Comparison of ENCODE assay signal across 8 mouse cellular contexts in genomic region chr12:44329316-44330215, GRCm38 (mm10). TPM values are rescaled to one million over a fixed set of nuclear protein-coding genes. Genes with fewer than 3 reads are reported as not detected.
DNase-seq lines count a peak whose midpoint lies in the region; ATAC-seq and TF ChIP-seq lines count a peak whose summit lies in the region.

No protein-coding gene starts in this region.

- TF ChIP-seq CTCF in left cerebral cortex, adult 2 months (IDR thresholded peaks at IDR 0.05): no peak; the same call in 1 of the 2 replicates

- intact Hi-C loops in left cerebral cortex, adult 2 months (cut with DNase I): loop anchor here (2.0 to 5.0 kb wide), 3 partner anchors 49 to 219 kb away; no protein-coding TSS in a partner anchor

- peaks cover 12% of the 10 kb centered on the region for H3K4me1 ChIP-seq in heart, embryonic 15.5 days (replicated peaks)
- peaks cover 11% of the 10 kb centered on the region for H3K4me1 ChIP-seq in stomach, embryonic 15.5 days

- peak; percentile 44 for ATAC-seq in heart, embryonic 15.5 days (replicated peaks; ENCODE audit: insufficient number of reproducible peaks, insufficient read depth, low FRiP score, low read depth)
- peak; percentile 32; the same call in 1 of the 2 replicates for ATAC-seq in stomach, embryonic 15.5 days (ENCODE audit: insufficient read depth, low FRiP score, low read depth)

- peak; percentile 11 for DNase-seq in ovary, postnatal 36 days (ENCODE audit: low spot score)
- DNase-seq in ovary, postnatal 10 days (ENCODE audit: low spot score): no peak
- DNase-seq in cerebellum, postnatal 25 days: peak; percentile 76 to 82
- peak; percentile 69 to 74 for DNase-seq in left cerebral cortex, adult 2 months (ENCODE audit: extremely low spot score in 1 of 2, low spot score in 2 of 2)
- DNase-seq in mesoderm, embryonic 11.5 days (ENCODE audit: low read depth, low spot score): peak; percentile 58
- no peak for DNase-seq in urinary bladder, postnatal 36 days (ENCODE audit: low spot score in 2 of 2)

- H3K36me3 ChIP-seq in heart, embryonic 15.5 days: no peaks in the 10 kb centered on the region
- H3K36me3 ChIP-seq in stomach, embryonic 15.5 days: no peaks in the 10 kb centered on the region

- no peak overlapping the region for H3K27ac ChIP-seq in heart, embryonic 15.5 days
- peak overlapping the region; percentile 98 for H3K27ac ChIP-seq in left cerebral cortex, adult 2 months
- no peak overlapping the region for H3K27ac ChIP-seq in stomach, embryonic 15.5 days

- H3K9me3 ChIP-seq in heart, embryonic 15.5 days (replicated peaks): no peaks in the 10 kb centered on the region
- no peaks in the 10 kb centered on the region for H3K9me3 ChIP-seq in stomach, embryonic 15.5 days

- peaks cover 16% of the 10 kb centered on the region; the same call in 1 of the 2 replicates for H3K27me3 ChIP-seq in heart, embryonic 15.5 days
- peaks cover 13% of the 10 kb centered on the region for H3K27me3 ChIP-seq in stomach, embryonic 15.5 days (replicated peaks)

- peak overlapping the region; percentile 58 for H3K4me3 ChIP-seq in heart, embryonic 15.5 days
- peak overlapping the region; percentile 74 for H3K4me3 ChIP-seq in left cerebral cortex, adult 2 months
- peak overlapping the region; percentile 59 for H3K4me3 ChIP-seq in stomach, embryonic 15.5 days (replicated peaks)

- WGBS in heart, embryonic 15.5 days: under 1% methylated on average over 61 of the region's 61 CpGs
- under 1% methylated on average over 61 of the region's 61 CpGs for WGBS in stomach, embryonic 15.5 days

- H3K9ac ChIP-seq in heart, embryonic 15.5 days: peak overlapping the region; percentile 47
- H3K9ac ChIP-seq in stomach, embryonic 15.5 days: peak overlapping the region; percentile 13

- peak overlapping the region; percentile 94 for H3K4me2 ChIP-seq in heart, embryonic 15.5 days
- H3K4me2 ChIP-seq in stomach, embryonic 15.5 days: peak overlapping the region; percentile 99

RNA-seq across cellular contexts. Expression of gene Nrcam, which starts 0.9 kb away (rescaled TPM):
- 0.88 and 3.4 TPM in 2 replicates for polyA plus RNA-seq in heart, embryonic 15.5 days (2015; fragmentation: Nextera tagmentation; extraction: Ambion mirVana)
- 100 to 1,000 TPM; 515 to 517 TPM for total RNA-seq in left cerebral cortex, adult 2 months (2021)
- polyA plus RNA-seq in stomach, embryonic 15.5 days (2015; fragmentation: Nextera tagmentation; extraction: Ambion mirVana): 5.0 and 5.2 TPM in 2 replicates

Comparison
In these comparisons a context has a peak if more than half of its experiments do, and no peak if none do; other contexts are left out.
1. DNase-seq: peak in ovary, postnatal 36 days (single experiment), cerebellum, postnatal 25 days (2 of 2), left cerebral cortex, adult 2 months (2 of 2) and mesoderm, embryonic 11.5 days (single experiment); none in ovary, postnatal 10 days (single experiment) and urinary bladder, postnatal 36 days (0 of 2).
2. Peak in every context shown above with its lines, with median percentiles within 50 percentile points of each other: H3K4me3 ChIP-seq.